Mouse (Mus musculus): ENCODE measurements around the gene Ech1.
A peak's percentile ranks its signal among the peaks of the same experiment; 100 is the strongest.

- TF ChIP-seq CTCF (IDR thresholded peaks at IDR 0.05; ENCODE audit: low read depth) (peak; percentile 86), EP300 (optimal IDR thresholded peaks at IDR 0.05) (no peak)
These were observed 44.9 kb upstream of the Ech1 start for GRCm38 (mm10) chr7:28780067-28780658.
